Mouse (Mus musculus) ES-Bruce4 (cell line): ENCODE measurements around the gene Foxk1.

ENCODE experiments used
- CTCF ChIP-seq: IDR thresholded peaks from one replicate; pipeline ENCODE4 v1.8.1; 2011; ENCODE audit warnings: low read depth, low read length
- EP300 ChIP-seq: IDR thresholded peaks from 2 replicates; pipeline ENCODE4 v1.6.1; 2011; ENCODE audit warnings: low read depth, low read length; ENCODE audit not compliant: insufficient read depth
- POLR2A ChIP-seq: IDR thresholded peaks from one replicate; pipeline ENCODE4 v1.8.1; 2011; ENCODE audit warnings: low read length; ENCODE audit not compliant: insufficient read depth

DNA sequence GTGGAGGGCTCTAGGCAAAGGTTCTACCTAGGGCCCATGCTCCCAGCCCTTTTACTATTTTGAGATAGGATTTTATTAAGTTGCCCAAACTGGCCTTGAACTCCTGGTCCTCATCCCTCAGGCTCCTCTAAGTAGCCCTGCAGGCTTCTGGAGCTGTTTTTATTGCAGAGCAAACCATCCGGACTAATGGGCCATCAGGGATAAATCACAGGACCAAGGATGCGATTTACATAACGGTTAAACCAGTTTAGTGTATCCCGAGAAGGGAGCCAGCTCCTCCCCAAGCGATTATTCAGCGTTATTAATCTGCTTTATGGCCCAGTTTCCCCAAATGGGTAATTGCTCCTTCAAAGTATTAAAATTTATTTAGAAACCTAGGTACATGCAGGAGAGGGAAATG, 14.1 kb downstream of the Foxk1 start:
- no peak for TF ChIP-seq EP300
- TF ChIP-seq CTCF = no peak
- TF ChIP-seq POLR2A = no peak
